Mouse (Mus musculus): ENCODE results near the gene Ost4.

Gene Ost4

DNA sequence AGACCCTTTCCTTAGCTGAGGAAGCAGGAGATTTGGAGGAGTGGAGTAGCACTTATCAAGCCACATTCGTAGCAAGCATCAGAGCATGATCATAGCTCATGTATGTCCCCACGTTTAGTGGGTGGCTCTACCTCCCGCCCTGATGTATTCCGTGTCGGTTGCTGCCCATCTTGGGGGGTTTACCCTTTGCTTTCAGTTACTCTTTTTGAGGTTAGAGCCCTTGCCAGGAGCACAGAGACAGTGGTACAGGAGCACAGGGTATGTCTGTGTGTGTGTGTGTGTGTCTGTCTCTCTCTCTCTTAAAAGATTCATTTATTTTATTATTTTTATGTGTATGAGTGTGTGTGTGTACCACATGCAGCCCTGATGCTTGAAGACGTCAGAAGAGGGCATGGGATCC is 15.5 kb upstream of the Ost4 start:
- WGBS: 92% methylated on average over 6 of the region's 6 CpGs

DNA sequence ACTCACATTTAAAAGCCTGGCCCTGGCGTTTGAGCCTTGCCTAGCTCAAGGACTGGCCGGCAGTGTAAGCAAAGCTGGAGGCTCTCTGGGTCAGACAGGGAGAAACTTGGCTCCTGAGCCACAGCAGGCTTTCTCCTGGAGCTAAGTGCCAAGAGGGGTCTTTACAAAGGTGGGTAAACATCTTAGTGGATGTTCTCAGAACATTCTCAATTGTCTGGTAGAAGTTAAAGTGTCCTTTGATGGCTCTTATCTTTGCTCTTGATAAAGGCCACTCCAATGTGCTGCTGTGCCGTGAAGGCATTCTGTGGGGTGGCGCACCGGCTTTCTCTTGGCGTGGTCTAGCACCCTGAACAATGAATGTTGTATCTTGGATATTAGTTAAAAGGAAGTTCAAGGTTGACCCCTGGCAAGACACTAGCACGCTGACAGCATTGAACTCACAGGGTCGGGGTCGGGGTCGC is 15.0 kb upstream of the Ost4 start:
- WGBS: 82% methylated on average over 10 of the region's 10 CpGs

DNA sequence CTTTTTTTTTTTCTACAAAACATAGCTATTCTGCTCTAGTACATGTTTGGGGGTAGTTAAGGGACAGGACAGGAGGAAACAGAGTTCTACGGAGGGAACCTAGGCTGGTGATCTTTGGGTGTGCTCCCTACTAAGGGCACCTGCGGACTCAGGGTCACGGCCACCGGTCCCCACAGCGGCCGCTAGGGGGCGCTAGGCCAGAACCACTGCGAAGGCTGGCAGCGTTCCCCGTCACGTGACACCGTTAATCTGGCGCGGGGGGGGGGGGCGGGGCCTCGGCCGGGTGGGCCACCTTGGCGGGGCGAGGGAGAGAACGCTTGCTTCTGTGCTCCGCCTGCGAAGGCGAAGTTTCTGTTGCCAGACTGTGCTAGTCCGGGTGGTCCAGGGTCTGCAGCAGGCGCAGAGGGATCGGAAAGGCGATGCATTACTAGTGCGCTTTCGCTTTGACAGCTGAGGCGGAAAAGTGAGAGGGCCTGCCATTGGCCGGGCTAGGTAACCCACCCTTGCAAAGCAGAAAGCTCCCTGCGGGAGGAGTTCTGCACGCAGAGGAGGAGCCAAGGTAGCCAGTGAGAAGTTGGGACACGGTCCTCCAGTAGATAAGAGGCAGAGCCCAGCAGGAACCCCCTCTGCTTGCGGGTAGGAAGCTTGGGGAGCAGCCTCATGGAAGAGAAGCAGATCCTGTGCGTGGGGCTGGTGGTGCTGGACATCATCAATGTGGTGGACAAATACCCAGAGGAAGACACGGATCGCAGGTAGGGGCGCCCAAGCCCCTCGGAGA is 13.9 kb upstream of the Ost4 start, which contains the start of gene Khk:
Gene Khk, plus strand, starts transcription at position 176 of the 778 bp plus-strand sequence.
- WGBS: 1% methylated on average over 39 of the region's 40 CpGs

GRCm38 (mm10) chr5:30920621-30921020 is 13.0 kb upstream of the Ost4 start:
- 65% methylated on average over 19 of the region's 19 CpGs for WGBS

GRCm38 (mm10) chr5:30919831-30920614 is 12.4 kb upstream of the Ost4 start:
- 66% methylated on average over 11 of the region's 11 CpGs for WGBS

DNA sequence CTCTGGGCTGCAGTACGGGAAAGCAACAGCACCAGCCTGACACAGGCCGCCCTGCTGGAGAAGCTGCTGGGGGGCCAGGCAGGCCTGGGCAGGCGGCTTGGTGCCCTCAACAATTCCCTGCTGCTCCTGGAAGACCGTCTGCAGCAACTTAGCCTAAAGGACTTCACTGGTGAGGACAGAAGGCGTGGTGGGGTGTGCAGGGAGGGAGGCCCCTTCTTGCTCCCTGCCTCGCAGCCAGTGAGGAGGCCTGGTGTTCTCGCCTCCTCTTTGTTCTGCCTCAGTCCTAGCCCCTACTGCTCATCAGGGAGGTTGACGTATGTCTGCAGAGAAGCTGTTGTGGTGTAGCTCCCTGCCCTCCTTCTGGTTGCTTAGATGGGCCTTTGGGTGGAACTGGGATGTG is 11.1 kb upstream of the Ost4 start:
- 96% methylated on average over 8 of the region's 8 CpGs for WGBS

DNA sequence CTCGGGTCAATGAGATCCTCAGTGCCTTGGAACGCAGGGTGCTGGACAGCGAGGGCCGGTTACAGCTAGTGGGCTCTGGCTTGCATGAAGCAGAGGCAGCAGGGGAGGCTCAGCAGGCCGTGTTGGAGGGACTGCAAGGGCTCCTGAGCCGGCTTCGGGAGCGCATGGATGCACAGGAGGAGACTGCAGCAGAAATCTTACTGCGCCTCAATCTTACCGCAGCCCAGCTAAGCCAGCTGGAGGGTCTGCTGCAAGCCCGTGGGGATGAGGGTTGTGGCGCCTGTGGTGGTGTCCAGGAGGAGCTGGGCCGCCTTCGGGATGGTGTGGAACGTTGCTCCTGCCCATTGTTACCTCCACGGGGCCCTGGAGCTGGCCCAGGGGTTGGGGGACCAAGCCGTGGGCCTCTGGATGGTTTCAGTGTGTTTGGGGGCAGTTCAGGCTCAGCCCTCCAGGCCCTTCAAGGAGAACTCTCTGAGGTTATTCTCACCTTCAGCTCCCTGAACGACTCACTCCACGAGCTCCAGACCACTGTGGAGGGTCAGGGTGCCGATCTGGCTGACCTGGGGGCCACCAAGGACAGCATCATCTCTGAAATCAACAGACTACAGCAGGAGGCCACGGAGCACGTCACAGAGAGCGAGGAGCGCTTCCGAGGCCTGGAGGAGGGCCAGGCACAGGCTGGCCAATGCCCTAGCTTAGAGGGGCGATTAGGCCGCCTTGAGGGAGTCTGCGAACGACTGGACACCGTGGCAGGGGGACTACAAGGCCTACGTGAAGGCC is 10.5 kb upstream of the Ost4 start:
- WGBS: 91% methylated on average over 31 of the region's 31 CpGs

- 96% methylated on average over 11 of the region's 11 CpGs for WGBS
These were observed 9.8 kb upstream of the Ost4 start for GRCm38 (mm10) chr5:30917348-30917747.

DNA sequence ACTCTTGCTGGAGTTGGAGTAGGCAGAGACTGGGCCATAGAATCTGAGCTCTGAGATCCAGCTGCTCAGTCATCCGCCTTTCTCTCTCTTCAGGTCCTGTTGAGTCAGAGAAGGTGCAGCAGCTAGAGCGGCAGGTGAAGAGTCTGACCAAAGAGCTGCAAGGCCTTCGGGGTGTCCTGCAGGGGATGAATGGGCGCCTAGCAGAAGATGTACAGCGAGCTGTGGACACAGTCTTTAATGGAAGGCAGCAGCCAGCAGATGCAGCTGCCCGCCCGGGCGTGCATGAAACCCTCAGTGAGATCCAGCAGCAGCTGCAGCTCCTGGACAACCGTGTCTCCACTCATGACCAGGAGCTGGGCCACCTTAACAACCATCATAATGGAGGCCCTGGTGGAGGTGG is 9.3 kb upstream of the Ost4 start:
- WGBS: 98% methylated on average over 9 of the region's 9 CpGs

GRCm38 (mm10) chr5:30915974-30916433 is 8.4 kb upstream of the Ost4 start:
- WGBS: 2% methylated on average over 7 of the region's 7 CpGs

- WGBS: 60% methylated on average over 9 of the region's 9 CpGs
These were observed 7.9 kb upstream of the Ost4 start for GRCm38 (mm10) chr5:30915456-30915855.

DNA sequence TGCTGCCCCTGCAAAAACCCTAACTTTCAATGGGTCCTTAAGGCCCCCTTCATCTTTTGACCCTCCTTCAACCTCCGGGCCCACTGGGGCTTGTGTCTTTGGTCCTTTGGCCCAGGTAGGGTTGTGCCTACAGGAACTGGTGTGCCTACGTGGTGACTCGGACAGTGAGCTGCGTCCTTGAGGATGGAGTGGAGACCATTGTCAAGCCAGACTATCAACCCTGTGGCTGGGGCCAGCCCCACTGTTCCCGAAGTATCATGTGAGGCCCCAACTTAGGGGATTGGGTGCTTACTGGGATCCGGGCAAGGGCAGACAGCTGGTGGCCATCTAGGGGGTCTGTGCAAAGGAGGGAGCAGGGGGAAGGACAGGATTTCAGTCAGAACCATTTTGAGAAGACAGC is 7.3 kb upstream of the Ost4 start:
- 86% methylated on average over 6 of the region's 6 CpGs for WGBS

- WGBS: 83% methylated on average over 7 of the region's 7 CpGs
These were observed 6.6 kb upstream of the Ost4 start for GRCm38 (mm10) chr5:30914101-30914635.

DNA sequence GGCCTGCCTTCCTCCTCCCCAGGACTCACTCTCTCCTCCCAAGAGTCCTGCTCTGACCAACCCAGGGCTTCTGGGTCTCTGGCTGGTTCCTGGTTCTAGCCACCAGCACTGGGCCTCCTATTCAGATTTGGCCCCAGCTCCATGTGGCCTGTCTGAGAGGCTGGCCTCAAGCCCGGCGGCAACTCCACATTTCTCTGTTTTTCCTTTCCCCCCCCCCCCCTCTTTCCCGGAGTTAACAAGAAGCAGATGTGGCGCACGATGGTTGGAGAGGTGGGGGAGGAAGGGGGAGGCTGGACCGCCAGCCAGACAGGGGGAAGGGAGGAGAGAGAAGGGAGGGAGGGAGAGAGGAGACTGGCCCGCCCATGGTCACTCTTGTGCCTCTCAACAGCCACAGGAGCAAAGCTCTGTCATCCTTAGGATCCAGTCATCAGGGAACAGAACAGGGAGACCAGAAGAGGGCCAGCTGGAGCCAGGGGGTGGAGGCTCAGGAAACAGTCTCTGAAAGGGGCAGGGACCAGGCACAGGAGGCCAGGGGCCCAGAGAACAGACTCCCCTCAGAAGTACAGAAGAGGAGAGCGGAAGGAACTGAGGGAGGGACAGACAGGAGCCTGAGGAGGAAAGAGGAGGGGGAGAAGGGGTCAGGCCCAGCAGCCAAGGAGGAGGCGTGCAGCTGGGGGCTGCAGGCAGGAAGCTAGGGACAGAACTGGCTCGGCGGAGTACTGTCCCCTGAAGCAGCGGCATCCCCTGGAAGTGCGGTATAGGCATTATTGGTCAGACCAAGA is 5.7 kb upstream of the Ost4 start, which contains the start of gene Emilin1:
Gene Emilin1, plus strand, starts transcription at position 343 of the 782 bp plus-strand sequence.
- 49% methylated on average over 13 of the region's 13 CpGs for WGBS

- WGBS: 63% methylated on average over 5 of the region's 5 CpGs
These were observed 4.6 kb upstream of the Ost4 start for GRCm38 (mm10) chr5:30912156-30912555.

GRCm38 (mm10) chr5:30909863-30910262 is 2.3 kb upstream of the Ost4 start:
- 89% methylated on average over 7 of the region's 7 CpGs for WGBS

GRCm38 (mm10) chr5:30909300-30909659 is 1.7 kb upstream of the Ost4 start:
- WGBS: 59% methylated on average over 7 of the region's 7 CpGs

DNA sequence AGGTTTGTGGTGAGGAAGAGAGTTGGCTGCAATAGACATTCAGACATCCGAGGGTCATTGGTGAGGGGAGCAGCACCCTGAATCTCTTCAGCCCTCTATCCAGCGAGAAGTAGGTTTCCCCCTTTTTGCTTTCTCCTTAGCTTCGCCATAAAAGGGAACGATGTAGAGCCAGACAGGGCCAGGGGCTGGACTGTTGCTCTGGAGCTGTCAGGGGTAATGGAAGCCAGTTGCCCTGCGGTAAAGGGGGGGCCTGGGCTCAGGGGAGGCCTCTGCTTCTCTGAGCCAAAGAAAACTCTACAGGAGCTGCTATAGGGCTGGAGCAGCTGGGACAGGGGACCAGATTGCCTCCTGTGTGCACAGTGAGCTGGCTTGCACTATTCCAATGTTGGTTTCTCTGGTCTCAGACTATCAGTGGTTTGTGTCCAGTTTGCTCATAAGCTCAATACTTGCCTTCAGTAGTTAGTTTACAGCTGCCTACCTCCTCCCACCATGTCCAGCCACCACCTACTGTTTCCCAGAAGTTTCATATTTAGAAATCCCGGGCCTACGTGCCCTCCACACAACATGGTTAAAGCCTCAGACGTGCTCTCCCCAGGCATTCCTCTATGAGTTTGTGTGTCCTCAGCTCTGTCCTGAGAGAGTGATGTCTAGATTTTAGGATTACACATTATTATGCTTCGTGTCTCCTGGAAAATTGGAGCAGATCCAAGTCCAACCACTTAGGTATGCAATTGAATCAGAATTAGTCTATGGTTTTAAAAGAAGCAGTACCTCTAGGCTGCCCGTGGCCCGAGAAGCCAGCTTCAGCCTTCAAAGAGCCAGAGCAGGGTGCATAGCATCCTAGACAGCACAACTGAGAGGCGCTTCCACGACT is 1.1 kb upstream of the Ost4 start:
- 48% methylated on average over 13 of the region's 13 CpGs for WGBS

GRCm38 (mm10) chr5:30901860-30902259 is 5.7 kb downstream of the Ost4 start:
- 94% methylated on average over 5 of the region's 5 CpGs for WGBS

GRCm38 (mm10) chr5:30890375-30890774 is 17.2 kb downstream of the Ost4 start:
- WGBS: 81% methylated on average over 7 of the region's 7 CpGs

Measured in cerebral cortex, adult 2 months (tissue).